Mouse (Mus musculus): ENCODE measurements around the gene Gng12. TPM values are rescaled to one million over a fixed set of nuclear protein-coding genes. Genes with fewer than 3 reads are reported as not detected.
"Not testable (repeated sequence)": the region's sequence is repeated elsewhere in the genome, so short reads cannot be mapped to it uniquely, and the experiment has no call there.

The Gng12 gene
- polyA plus RNA-seq, 1 experiment from 2014 or later, result 51.7 TPM

- H3K4me3 ChIP-seq, result no peak overlapping the region
- H3K4me2 ChIP-seq, result no peak overlapping the region
- H3K9me3 ChIP-seq, result no peaks in the 10 kb centered on the region
- peaks cover 25% of the 10 kb centered on the region for H3K4me1 ChIP-seq
- ATAC-seq (ENCODE audit: extremely low read depth, insufficient number of reproducible peaks, low FRiP score, low TSS enrichment), result no peak
- 46% methylated on average over 8 of the region's 8 CpGs for WGBS
- no peak overlapping the region for H3K27ac ChIP-seq (replicated peaks)
- H3K27me3 ChIP-seq (replicated peaks), result no peaks in the 10 kb centered on the region
- H3K9ac ChIP-seq, result no peak overlapping the region
- H3K36me3 ChIP-seq, result peaks cover 13% of the 10 kb centered on the region
Observed at GRCm38 (mm10) chr6:67015739-67016519, 119.7 kb downstream of the Gng12 start.

DNA sequence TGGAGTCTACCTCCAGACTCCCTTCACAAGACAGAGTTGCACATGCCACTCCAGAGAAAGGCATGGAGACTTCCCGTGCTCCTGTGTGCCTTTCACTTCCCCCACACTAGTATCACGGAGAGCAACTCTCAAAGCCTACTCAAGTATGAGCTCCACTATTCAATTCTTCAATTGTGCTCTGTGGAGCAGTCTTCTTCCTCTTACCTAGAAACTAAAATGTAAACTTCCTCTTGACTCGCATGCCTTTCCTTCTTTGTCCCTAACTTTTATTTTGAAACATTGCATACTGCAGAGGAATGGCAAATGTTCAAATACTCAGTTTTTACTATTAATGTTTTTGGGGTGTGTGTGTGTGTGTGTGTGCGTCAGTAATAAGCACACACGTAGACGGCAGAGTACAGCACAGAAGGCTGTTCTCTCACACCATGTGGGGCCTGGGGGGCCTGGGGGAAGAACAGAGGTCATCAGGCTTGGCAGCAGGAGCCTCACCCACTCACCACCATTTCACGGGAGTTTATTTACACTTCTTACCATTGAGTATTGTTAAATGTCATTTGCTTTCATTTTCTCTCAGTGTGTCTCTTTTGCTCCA, 120.4 kb downstream of the Gng12 start:
- 65% methylated on average over 7 of the region's 7 CpGs for whole genome bisulfite sequencing

DNA sequence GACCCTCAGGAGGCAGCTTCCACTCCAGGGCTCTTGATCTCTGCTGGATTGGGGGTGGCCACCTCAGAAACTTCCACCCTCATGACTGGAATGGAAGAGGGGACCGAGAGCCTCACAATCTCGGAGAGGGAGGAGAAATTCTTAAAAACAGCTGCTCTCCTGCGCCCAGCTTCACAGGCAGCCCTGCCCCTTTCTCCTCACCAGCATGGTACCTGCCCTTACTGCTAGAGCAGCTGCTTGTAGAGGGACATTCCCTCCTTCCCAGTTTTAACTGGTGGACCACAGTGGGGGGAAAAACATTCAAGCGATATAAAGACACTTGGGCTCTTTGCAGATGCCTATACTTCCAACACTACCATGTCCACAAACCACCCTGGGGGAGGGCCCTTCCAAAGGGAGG, 122.2 kb downstream of the Gng12 start:
- Histone ChIP-seq H3K4me3 (no peak overlapping the region), H3K27me3 (replicated peaks) (no peaks in the 10 kb centered on the region), H3K27ac (replicated peaks) (no peak overlapping the region), H3K9me3 (no peaks in the 10 kb centered on the region), H3K4me2 (no peak overlapping the region), H3K4me1 (peaks cover 25% of the 10 kb centered on the region), H3K36me3 (peaks cover 16% of the 10 kb centered on the region), H3K9ac (no peak overlapping the region)
- 62% methylated on average over 4 of the region's 4 CpGs for WGBS
- no peak for ATAC-seq (ENCODE audit: extremely low read depth, insufficient number of reproducible peaks, low FRiP score, low TSS enrichment)

More for the DNA sequence above, 120.4 kb downstream of the Gng12 start:
- Histone ChIP-seq H3K36me3 (peaks cover 16% of the 10 kb centered on the region), H3K9ac (no peak overlapping the region), H3K27me3 (replicated peaks) (no peaks in the 10 kb centered on the region), H3K9me3 (no peaks in the 10 kb centered on the region), H3K27ac (replicated peaks) (no peak overlapping the region), H3K4me2 (no peak overlapping the region), H3K4me1 (peaks cover 25% of the 10 kb centered on the region), H3K4me3 (no peak overlapping the region)
- ATAC-seq (ENCODE audit: extremely low read depth, insufficient number of reproducible peaks, low FRiP score, low TSS enrichment), result no peak

GRCm38 (mm10) chr6:67019001-67019400, 122.8 kb downstream of the Gng12 start:
- H3K9me3 ChIP-seq, H3K4me3 ChIP-seq: not testable (repeated sequence)
- 77% methylated on average over 7 of the region's 7 CpGs for WGBS

DNA sequence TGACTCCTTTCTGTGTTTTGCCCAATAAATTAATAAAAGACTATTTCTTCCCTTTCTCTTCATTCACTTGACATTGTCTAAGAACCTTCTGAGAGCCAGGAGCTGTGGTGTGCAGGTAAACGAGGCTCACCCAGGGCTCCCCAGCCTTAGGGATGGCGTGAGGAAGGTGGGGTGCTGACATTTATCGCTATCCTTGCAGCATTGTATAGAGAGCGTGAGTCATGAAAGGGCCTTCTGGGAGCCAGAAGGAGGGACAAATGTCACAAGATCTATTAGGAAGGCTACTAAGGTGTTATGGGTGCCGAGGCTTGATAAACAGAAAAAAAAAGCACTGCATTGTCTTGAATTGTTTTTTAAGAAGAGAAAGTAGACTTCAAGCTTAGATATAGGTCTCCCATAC, 125.1 kb downstream of the Gng12 start:
- Histone ChIP-seq H3K4me3 (no peak overlapping the region), H3K27me3 (replicated peaks) (no peaks in the 10 kb centered on the region), H3K4me2 (no peak overlapping the region), H3K9ac (no peak overlapping the region), H3K4me1 (peaks cover 2% of the 10 kb centered on the region; the same call in 1 of the 2 replicates), H3K9me3 (no peaks in the 10 kb centered on the region), H3K27ac (replicated peaks) (no peak overlapping the region), H3K36me3 (peaks cover 16% of the 10 kb centered on the region)
- WGBS, result 77% methylated on average over 5 of the region's 5 CpGs
- no peak for ATAC-seq (ENCODE audit: extremely low read depth, insufficient number of reproducible peaks, low FRiP score, low TSS enrichment)

More at GRCm38 (mm10) chr6:67019001-67019400, 122.8 kb downstream of the Gng12 start:
- not testable (repeated sequence) for H3K9ac ChIP-seq; H3K27ac ChIP-seq (replicated peaks); H3K27me3 ChIP-seq (replicated peaks); H3K4me2 ChIP-seq; ATAC-seq (ENCODE audit: extremely low read depth, insufficient number of reproducible peaks, low FRiP score, low TSS enrichment)
- peaks cover 16% of the 10 kb centered on the region for H3K36me3 ChIP-seq
- H3K4me1 ChIP-seq, result peaks cover 18% of the 10 kb centered on the region

DNA sequence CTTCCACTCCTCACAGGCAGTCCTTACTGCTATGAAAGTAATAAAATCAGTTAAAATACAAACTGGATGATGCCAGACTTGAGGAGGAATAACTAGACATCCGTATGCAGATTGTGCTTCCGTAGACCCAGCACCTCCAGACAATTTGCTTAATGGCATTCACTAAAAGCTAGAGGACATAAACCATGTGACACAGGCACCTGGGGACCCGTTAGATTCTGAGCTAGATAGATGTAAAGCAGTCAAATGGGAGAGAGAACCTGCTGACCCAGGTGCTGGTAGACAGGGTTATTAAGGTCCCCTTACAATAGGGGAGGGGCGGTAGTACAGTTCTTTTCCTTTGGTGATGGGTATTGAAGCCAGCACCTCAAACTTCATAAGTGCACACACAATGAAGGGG, 127.5 kb downstream of the Gng12 start:
- Histone ChIP-seq H3K9me3 (no peaks in the 10 kb centered on the region), H3K4me2 (no peak overlapping the region), H3K4me1 (no peaks in the 10 kb centered on the region), H3K36me3 (peaks cover 3% of the 10 kb centered on the region; the same call in 1 of the 2 replicates), H3K27me3 (replicated peaks) (no peaks in the 10 kb centered on the region), H3K27ac (replicated peaks) (no peak overlapping the region), H3K4me3 (no peak overlapping the region), H3K9ac (no peak overlapping the region)
- no peak for ATAC-seq (ENCODE audit: extremely low read depth, insufficient number of reproducible peaks, low FRiP score, low TSS enrichment)
- 76% methylated on average over 4 of the region's 4 CpGs for WGBS

DNA sequence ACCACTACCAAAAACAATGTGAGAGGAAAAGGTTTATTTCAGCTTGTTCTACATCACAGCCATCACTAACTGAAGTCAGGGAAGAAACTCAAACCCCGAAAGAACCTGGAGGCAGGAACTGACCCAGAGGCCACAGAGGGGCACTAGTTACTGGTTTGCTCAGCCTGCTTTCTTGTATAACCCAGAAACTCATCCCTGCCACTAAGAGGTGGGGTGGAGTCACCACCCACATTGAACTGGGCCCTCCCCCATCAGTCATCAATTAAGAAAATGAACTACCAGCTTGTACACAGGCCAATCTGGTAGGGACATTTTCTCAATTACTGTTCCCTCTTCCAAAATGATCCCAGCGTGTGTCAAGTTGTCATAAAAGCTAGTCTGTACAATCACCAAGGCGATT, 130.5 kb downstream of the Gng12 start:
- Histone ChIP-seq H3K9me3 (no peaks in the 10 kb centered on the region), H3K4me3 (no peak overlapping the region), H3K4me2 (no peak overlapping the region), H3K27ac (replicated peaks) (no peak overlapping the region), H3K9ac (no peak overlapping the region), H3K27me3 (replicated peaks) (0 out of 2 replicates have a peak, but pooled peaks cover 5% of the 10 kb centered on the region), H3K4me1 (peaks cover 3% of the 10 kb centered on the region; the same call in 1 of the 2 replicates), H3K36me3 (no peaks in the 10 kb centered on the region; the same call in 1 of the 2 replicates)
- ATAC-seq (ENCODE audit: extremely low read depth, insufficient number of reproducible peaks, low FRiP score, low TSS enrichment), result no peak
- WGBS, result 84% methylated on average over 3 of the region's 3 CpGs

- Histone ChIP-seq H3K27me3 (replicated peaks) (0 out of 2 replicates have a peak, but pooled peaks cover 5% of the 10 kb centered on the region), H3K27ac (replicated peaks) (no peak overlapping the region), H3K36me3 (no peaks in the 10 kb centered on the region; the same call in 1 of the 2 replicates), H3K9me3 (no peaks in the 10 kb centered on the region), H3K4me1 (peaks cover 3% of the 10 kb centered on the region; the same call in 1 of the 2 replicates), H3K4me3 (no peak overlapping the region), H3K4me2 (no peak overlapping the region), H3K9ac (no peak overlapping the region)
- ATAC-seq (ENCODE audit: extremely low read depth, insufficient number of reproducible peaks, low FRiP score, low TSS enrichment), result no peak
- WGBS, result 78% methylated on average over 8 of the region's 9 CpGs
Observed at GRCm38 (mm10) chr6:67027438-67028142, 131.4 kb downstream of the Gng12 start.

DNA sequence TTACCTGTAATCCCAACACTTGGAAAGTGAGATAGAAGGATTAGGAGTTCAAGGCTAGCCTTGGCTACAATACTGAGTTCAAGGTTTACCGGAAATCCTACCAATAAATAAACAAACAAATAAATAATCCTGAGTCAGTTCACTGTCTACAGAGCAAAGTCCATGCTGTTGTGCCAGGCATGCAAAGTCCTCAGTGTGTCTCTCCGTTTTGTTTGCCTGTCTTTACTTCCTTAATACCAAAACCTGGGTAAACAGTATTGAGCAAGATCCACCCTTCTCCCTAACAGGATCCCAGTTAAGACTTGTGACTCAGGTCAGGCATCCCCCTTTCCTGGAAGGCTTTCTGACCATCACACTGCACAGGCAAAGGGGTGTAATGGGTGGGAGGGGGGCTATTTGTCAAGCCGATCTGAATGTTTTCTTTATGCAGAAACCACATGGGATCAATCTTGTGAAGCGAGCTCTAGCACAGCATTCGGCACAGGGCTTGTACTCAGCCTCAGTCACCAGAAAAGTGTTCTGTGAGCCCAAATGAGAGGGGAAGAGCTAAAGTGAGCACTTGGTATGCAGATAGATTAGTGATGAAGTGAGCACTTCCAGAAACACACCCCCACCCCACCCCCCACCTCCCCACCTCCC, 133.2 kb downstream of the Gng12 start:
- 0 out of 2 replicates have a peak, but pooled peaks cover 5% of the 10 kb centered on the region for H3K27me3 ChIP-seq (replicated peaks)
- peaks cover 3% of the 10 kb centered on the region; the same call in 1 of the 2 replicates for H3K4me1 ChIP-seq
- 48% methylated on average over 5 of the region's 5 CpGs for WGBS
- H3K4me2 ChIP-seq, result no peak overlapping the region
- H3K9me3 ChIP-seq, result no peaks in the 10 kb centered on the region
- no peak overlapping the region for H3K9ac ChIP-seq
- no peaks in the 10 kb centered on the region for H3K36me3 ChIP-seq
- no peak overlapping the region for H3K27ac ChIP-seq (replicated peaks)
- ATAC-seq (ENCODE audit: extremely low read depth, insufficient number of reproducible peaks, low FRiP score, low TSS enrichment), result no peak
- no peak overlapping the region for H3K4me3 ChIP-seq

GRCm38 (mm10) chr6:67029987-67030386, 133.8 kb downstream of the Gng12 start:
- Histone ChIP-seq H3K9ac (no peak overlapping the region), H3K36me3 (no peaks in the 10 kb centered on the region), H3K27me3 (replicated peaks) (0 out of 2 replicates have a peak, but pooled peaks cover 5% of the 10 kb centered on the region), H3K4me1 (peaks cover 3% of the 10 kb centered on the region; the same call in 1 of the 2 replicates), H3K4me2 (no peak overlapping the region), H3K4me3 (no peak overlapping the region), H3K27ac (replicated peaks) (no peak overlapping the region), H3K9me3 (no peaks in the 10 kb centered on the region)
- ATAC-seq (ENCODE audit: extremely low read depth, insufficient number of reproducible peaks, low FRiP score, low TSS enrichment), result no peak
- 30% methylated on average over 3 of the region's 3 CpGs for WGBS

- Histone ChIP-seq H3K4me3 (no peak overlapping the region), H3K27ac (replicated peaks) (no peak overlapping the region), H3K36me3 (no peaks in the 10 kb centered on the region), H3K9ac (no peak overlapping the region), H3K27me3 (replicated peaks) (0 out of 2 replicates have a peak, but pooled peaks cover 5% of the 10 kb centered on the region), H3K4me1 (peaks cover 5% of the 10 kb centered on the region; the same call in 1 of the 2 replicates), H3K9me3 (no peaks in the 10 kb centered on the region), H3K4me2 (no peak overlapping the region)
- no peak for ATAC-seq (ENCODE audit: extremely low read depth, insufficient number of reproducible peaks, low FRiP score, low TSS enrichment)
- 26% methylated on average over 2 of the region's 2 CpGs for WGBS
Observed at GRCm38 (mm10) chr6:67030416-67030815, 134.2 kb downstream of the Gng12 start.
